Mouse (Mus musculus) embryonic facial prominence, embryonic 14.5 days (tissue): ENCODE measurements at regions not wholly inside any gene's neighbourhood (a gene's known extent, or its start where the extent isn't known, plus 50 kb on each side); places are given as distances from the start of the nearest gene placed in this dataset.
A peak's percentile ranks its signal among the peaks of the same experiment; 100 is the strongest.

Experiments
- ATAC-seq: fragments of 200-750 bp; cut with Nextera tagmentation; 2 replicates; pipeline ENCODE4 v1.8.0; 2017; ENCODE audit warnings: low read depth, moderate number of reproducible peaks, moderate TSS enrichment
- DNase-seq: peaks from one replicate; pipeline ENCODE4 v3.0.0-alpha.2; 2015; ENCODE audit warnings: low spot score
- H3K27ac ChIP-seq: fragments of 300-500 bp; sonication (generic); replicated peaks from 2 replicates; pipeline ENCODE4 v1.5.1; 2014; ENCODE audit warnings: low read depth, mild to moderate bottlenecking, low read length, moderate library complexity
- H3K27me3 ChIP-seq: fragments of 300-500 bp; sonication (generic); replicated peaks from 2 replicates; pipeline ENCODE4 v1.6.1; 2014; ENCODE audit warnings: low read length; ENCODE audit not compliant: control insufficient read depth, insufficient read depth
- H3K36me3 ChIP-seq: fragments of 300-500 bp; sonication (generic); 2 replicates; pipeline ENCODE4 v1.6.1; 2014; ENCODE audit warnings: low read length, mixed read lengths; ENCODE audit not compliant: control insufficient read depth, insufficient read depth
- H3K4me1 ChIP-seq: fragments of 300-500 bp; sonication (generic); 2 replicates; pipeline ENCODE4 v1.6.1; 2014; ENCODE audit warnings: antibody characterized with exemption, low read length; ENCODE audit not compliant: control insufficient read depth, insufficient read depth
- H3K4me2 ChIP-seq: fragments of 300-500 bp; sonication (generic); 2 replicates; pipeline ENCODE4 v1.6.1; 2014; ENCODE audit warnings: low read depth, mild to moderate bottlenecking, low read length, moderate library complexity, mixed read lengths
- H3K4me3 ChIP-seq: fragments of 300-500 bp; sonication (generic); 2 replicates; pipeline ENCODE4 v1.5.1; 2014; ENCODE audit warnings: low read depth, mild to moderate bottlenecking, low read length
- H3K9ac ChIP-seq: fragments of 300-500 bp; sonication (generic); 2 replicates; pipeline ENCODE4 v1.6.1; 2014; ENCODE audit warnings: low read depth, mild to moderate bottlenecking, low read length, moderate library complexity, mixed read lengths
- H3K9me3 ChIP-seq: fragments of 300-500 bp; sonication (generic); 2 replicates; pipeline ENCODE4 v1.6.1; 2016; ENCODE audit warnings: low read length; ENCODE audit not compliant: control insufficient read depth
- WGBS: fragments of 180-500 bp; shearing (Covaris S2); extraction: QIAGEN DNeasy Blood & Tissue Kit; methylation state at CpG from one replicate; pipeline ENCODE4 v1.1.7; 2014; 5-methylcytosine and 5-hydroxymethylcytosine counted together

GRCm38 (mm10) chr3:66564268-66565245 is 267.9 kb upstream of the Veph1 start:
- Histone ChIP-seq H3K9ac (no peak overlapping the region), H3K4me2 (no peak overlapping the region), H3K27me3 (no peaks in the 10 kb centered on the region), H3K4me3 (no peak overlapping the region), H3K36me3 (no peaks in the 10 kb centered on the region), H3K4me1 (no peaks in the 10 kb centered on the region), H3K27ac (no peak overlapping the region), H3K9me3 (peaks cover 7% of the 10 kb centered on the region; the same call in 1 of the 2 replicates)
- ATAC-seq: no peak
- no peak for DNase-seq
- WGBS: 73% methylated on average over 7 of the region's 7 CpGs

GRCm38 (mm10) chr3:66563329-66563728 is 266.7 kb upstream of the Veph1 start:
- Histone ChIP-seq H3K4me3 (no peak overlapping the region), H3K9me3 (peaks cover 7% of the 10 kb centered on the region; the same call in 1 of the 2 replicates), H3K9ac (no peak overlapping the region), H3K4me1 (no peaks in the 10 kb centered on the region), H3K27ac (no peak overlapping the region), H3K27me3 (no peaks in the 10 kb centered on the region), H3K36me3 (no peaks in the 10 kb centered on the region), H3K4me2 (no peak overlapping the region)
- ATAC-seq (no peak), DNase-seq (no peak)
- 76% methylated on average over 2 of the region's 2 CpGs for WGBS

- no peak overlapping the region for H3K27ac ChIP-seq
- no peak overlapping the region for H3K4me2 ChIP-seq
- no peak overlapping the region for H3K9ac ChIP-seq
- no peaks in the 10 kb centered on the region for H3K4me1 ChIP-seq
- DNase-seq: no peak
- no peak overlapping the region for H3K4me3 ChIP-seq
- no peaks in the 10 kb centered on the region for H3K36me3 ChIP-seq
- H3K9me3 ChIP-seq: no peaks in the 10 kb centered on the region
- WGBS: 87% methylated on average over 1 of the region's 1 CpGs
- no peaks in the 10 kb centered on the region for H3K27me3 ChIP-seq
- no peak for ATAC-seq
These were observed 258.9 kb upstream of the Veph1 start for GRCm38 (mm10) chr3:66555538-66555937.

- DNase-seq (no peak), ATAC-seq (no peak)
- no peaks in the 10 kb centered on the region for H3K27me3 ChIP-seq
- no peak overlapping the region for H3K27ac ChIP-seq
- no peaks in the 10 kb centered on the region for H3K36me3 ChIP-seq
- no peak overlapping the region for H3K4me2 ChIP-seq
- no peaks in the 10 kb centered on the region for H3K4me1 ChIP-seq
- H3K9ac ChIP-seq: no peak overlapping the region
- no peaks in the 10 kb centered on the region for H3K9me3 ChIP-seq
- H3K4me3 ChIP-seq: no peak overlapping the region
These were observed 254.3 kb upstream of the Veph1 start for GRCm38 (mm10) chr3:66550920-66551319.

GRCm38 (mm10) chr3:66546576-66546975 is 249.9 kb upstream of the Veph1 start:
- Histone ChIP-seq H3K27me3 (no peaks in the 10 kb centered on the region), H3K4me2 (no peak overlapping the region), H3K9me3 (peaks cover 6% of the 10 kb centered on the region; the same call in 1 of the 2 replicates), H3K9ac (no peak overlapping the region), H3K4me1 (no peaks in the 10 kb centered on the region), H3K27ac (no peak overlapping the region), H3K4me3 (no peak overlapping the region), H3K36me3 (no peaks in the 10 kb centered on the region)
- DNase-seq (no peak), ATAC-seq (no peak)
- WGBS: 82% methylated on average over 4 of the region's 4 CpGs

- H3K9me3 ChIP-seq: peaks cover 6% of the 10 kb centered on the region; the same call in 1 of the 2 replicates
- WGBS: 63% methylated on average over 5 of the region's 5 CpGs
- H3K4me2 ChIP-seq: no peak overlapping the region
- H3K9ac ChIP-seq: no peak overlapping the region
- peak; percentile 87 for DNase-seq
- H3K36me3 ChIP-seq: no peaks in the 10 kb centered on the region
- no peak overlapping the region for H3K27ac ChIP-seq
- no peaks in the 10 kb centered on the region for H3K27me3 ChIP-seq
- H3K4me3 ChIP-seq: no peak overlapping the region
- ATAC-seq: peak; percentile 26; the same call in 1 of the 2 replicates
- no peaks in the 10 kb centered on the region for H3K4me1 ChIP-seq
These were observed 247.7 kb upstream of the Veph1 start for GRCm38 (mm10) chr3:66544139-66544933.

- no peaks in the 10 kb centered on the region for H3K4me1 ChIP-seq
- H3K27me3 ChIP-seq: no peaks in the 10 kb centered on the region
- DNase-seq (no peak), ATAC-seq (no peak)
- no peaks in the 10 kb centered on the region for H3K36me3 ChIP-seq
- H3K9me3 ChIP-seq: peaks cover 6% of the 10 kb centered on the region; the same call in 1 of the 2 replicates
- no peak overlapping the region for H3K4me2 ChIP-seq
- H3K9ac ChIP-seq: no peak overlapping the region
- H3K27ac ChIP-seq: no peak overlapping the region
- 63% methylated on average over 3 of the region's 3 CpGs for WGBS
- no peak overlapping the region for H3K4me3 ChIP-seq
These were observed 246.2 kb upstream of the Veph1 start for GRCm38 (mm10) chr3:66542865-66543264.

- no peaks in the 10 kb centered on the region for H3K36me3 ChIP-seq
- ATAC-seq (no peak), DNase-seq (no peak)
- WGBS: 79% methylated on average over 7 of the region's 7 CpGs
- no peak overlapping the region for H3K27ac ChIP-seq
- no peaks in the 10 kb centered on the region for H3K4me1 ChIP-seq
- H3K27me3 ChIP-seq: no peaks in the 10 kb centered on the region
- H3K4me2 ChIP-seq: no peak overlapping the region
- peaks cover 6% of the 10 kb centered on the region; the same call in 1 of the 2 replicates for H3K9me3 ChIP-seq
- H3K9ac ChIP-seq: no peak overlapping the region
- H3K4me3 ChIP-seq: no peak overlapping the region
These were observed 241.3 kb upstream of the Veph1 start for GRCm38 (mm10) chr3:66537913-66538312.
